Mouse (Mus musculus) hindbrain, embryonic 14.5 days (tissue): ENCODE data around the gene Tox4. TPM values are rescaled to one million over a fixed set of nuclear protein-coding genes. Genes with fewer than 3 reads are reported as not detected.

Source experiments
- ATAC-seq: fragments of 200-750 bp; cut with Nextera tagmentation; 2 replicates; pipeline ENCODE4 v1.8.0; 2017; ENCODE audit warnings: moderate number of reproducible peaks, mild to moderate bottlenecking, moderate TSS enrichment, moderate library complexity; ENCODE audit not compliant: low FRiP score
- DNase-seq: peaks from one replicate; pipeline ENCODE4 v3.0.0-alpha.2; 2015; ENCODE audit warnings: low spot score
- H3K27ac ChIP-seq: fragments of 300-500 bp; sonication (generic); 2 replicates; pipeline ENCODE4 v1.5.1; 2014; ENCODE audit warnings: mild to moderate bottlenecking, moderate library complexity
- H3K27me3 ChIP-seq: fragments of 300-500 bp; sonication (generic); 2 replicates; pipeline ENCODE4 v1.6.1; 2014; ENCODE audit warnings: mild to moderate bottlenecking, low read length, mixed read lengths; ENCODE audit not compliant: control insufficient read depth, insufficient read depth
- H3K36me3 ChIP-seq: fragments of 300-500 bp; sonication (generic); replicated peaks from 2 replicates; pipeline ENCODE4 v1.6.1; 2014; ENCODE audit not compliant: control insufficient read depth, insufficient read depth
- H3K4me1 ChIP-seq: fragments of 300-500 bp; sonication (generic); replicated peaks from 2 replicates; pipeline ENCODE4 v1.6.1; 2014; ENCODE audit warnings: antibody characterized with exemption, low read length, mixed read lengths; ENCODE audit not compliant: control insufficient read depth, insufficient read depth
- H3K4me2 ChIP-seq: fragments of 300-500 bp; sonication (generic); replicated peaks from 2 replicates; pipeline ENCODE4 v1.6.1; 2014; ENCODE audit warnings: mild to moderate bottlenecking, moderate library complexity
- H3K4me3 ChIP-seq: fragments of 300-500 bp; sonication (generic); replicated peaks from 2 replicates; pipeline ENCODE4 v1.5.1; 2014; ENCODE audit warnings: mild to moderate bottlenecking, low read length
- H3K9ac ChIP-seq: fragments of 300-500 bp; sonication (generic); 2 replicates; pipeline ENCODE4 v1.6.1; 2014
- H3K9me3 ChIP-seq: fragments of 300-500 bp; sonication (generic); 2 replicates; pipeline ENCODE4 v1.6.1; 2016; ENCODE audit warnings: low read length; ENCODE audit not compliant: control insufficient read depth
- WGBS: fragments of 180-500 bp; shearing (Covaris S2); extraction: QIAGEN DNeasy Blood & Tissue Kit; methylation state at CpG from one replicate; pipeline ENCODE4 v1.1.7; 2014; 5-methylcytosine and 5-hydroxymethylcytosine counted together
- polyA plus RNA-seq: library from polyadenylated mRNA; unstranded; fragments of >200 nt; fragmentation: Nextera tagmentation; extraction: Ambion mirVana; gene quantifications from 2 replicates; pipeline ENCODE4 v1.2.1, GENCODE M21; 2014

Tox4 gene
- polyA plus RNA-seq: 55.7 and 56.6 TPM in 2 replicates

- Histone ChIP-seq H3K36me3 (peaks cover 22% of the 10 kb centered on the region), H3K27me3 (no peaks in the 10 kb centered on the region), H3K9me3 (no peaks in the 10 kb centered on the region), H3K4me3 (peak within 1 kb of the TSS; percentile 64), H3K4me1 (peaks cover 8% of the 10 kb centered on the region), H3K9ac (peak within 1 kb of the TSS; percentile 75), H3K27ac (peak within 1 kb of the TSS; percentile 85), H3K4me2 (peak within 1 kb of the TSS; percentile 64)
- ATAC-seq (peak; percentile 98), DNase-seq (peak; percentile 99)
- 2% methylated on average over 66 of the region's 66 CpGs for WGBS
Measured at GRCm38 (mm10) chr14:52278932-52279746, at the start of gene Tox4, which contains the start of gene Rab2b. Gene Tox4, plus strand, starts transcription at chr14:52279146. Gene Rab2b, minus strand, starts transcription at chr14:52279545.

GRCm38 (mm10) chr14:52232249-52232648 lies 46.7 kb upstream of the Tox4 start:
- ATAC-seq: no peak
- no peaks in the 10 kb centered on the region for H3K4me1 ChIP-seq
- no peak for DNase-seq
- H3K27ac ChIP-seq: no peak overlapping the region
- no peaks in the 10 kb centered on the region for H3K27me3 ChIP-seq
- WGBS: 86% methylated on average over 6 of the region's 6 CpGs
- no peak overlapping the region for H3K4me2 ChIP-seq
- no peak overlapping the region for H3K4me3 ChIP-seq
- peaks cover 97% of the 10 kb centered on the region for H3K36me3 ChIP-seq
- H3K9ac ChIP-seq: no peak overlapping the region
- no peaks in the 10 kb centered on the region for H3K9me3 ChIP-seq

GRCm38 (mm10) chr14:52235165-52235564 lies 43.8 kb upstream of the Tox4 start:
- no peak overlapping the region for H3K27ac ChIP-seq
- H3K4me2 ChIP-seq: no peak overlapping the region
- DNase-seq (no peak), ATAC-seq (no peak)
- WGBS: 94% methylated on average over 7 of the region's 7 CpGs
- no peak overlapping the region for H3K4me3 ChIP-seq
- H3K27me3 ChIP-seq: no peaks in the 10 kb centered on the region
- H3K9me3 ChIP-seq: no peaks in the 10 kb centered on the region
- H3K9ac ChIP-seq: no peak overlapping the region
- no peaks in the 10 kb centered on the region for H3K4me1 ChIP-seq
- peaks cover 73% of the 10 kb centered on the region for H3K36me3 ChIP-seq

GRCm38 (mm10) chr14:52236216-52236615 lies 42.7 kb upstream of the Tox4 start:
- DNase-seq: no peak
- 100% methylated on average over 1 of the region's 1 CpGs for WGBS
- no peak for ATAC-seq

GRCm38 (mm10) chr14:52244041-52244689 lies 34.8 kb upstream of the Tox4 start:
- ATAC-seq (peak; percentile 100), DNase-seq (peak; percentile 98)
- H3K9ac ChIP-seq: peak overlapping the region; percentile 83
- no peaks in the 10 kb centered on the region for H3K36me3 ChIP-seq
- H3K27ac ChIP-seq: peak overlapping the region; percentile 61
- no peaks in the 10 kb centered on the region for H3K9me3 ChIP-seq
- WGBS: under 1% methylated on average over 32 of the region's 32 CpGs
- H3K27me3 ChIP-seq: no peaks in the 10 kb centered on the region
- peak overlapping the region; percentile 71 for H3K4me2 ChIP-seq
- peaks cover 14% of the 10 kb centered on the region for H3K4me1 ChIP-seq
- peak overlapping the region; percentile 73 for H3K4me3 ChIP-seq

More at GRCm38 (mm10) chr14:52236216-52236615, 42.7 kb upstream of the Tox4 start:
- Histone ChIP-seq H3K9me3 (no peaks in the 10 kb centered on the region), H3K4me3 (no peak overlapping the region), H3K27me3 (no peaks in the 10 kb centered on the region), H3K4me2 (no peak overlapping the region), H3K36me3 (peaks cover 62% of the 10 kb centered on the region), H3K9ac (no peak overlapping the region), H3K4me1 (no peaks in the 10 kb centered on the region), H3K27ac (no peak overlapping the region)

- Histone ChIP-seq H3K27me3 (no peaks in the 10 kb centered on the region), H3K4me3 (peak overlapping the region; percentile 73), H3K36me3 (no peaks in the 10 kb centered on the region), H3K4me1 (peaks cover 14% of the 10 kb centered on the region), H3K27ac (peak overlapping the region; percentile 61), H3K4me2 (peak overlapping the region; percentile 71), H3K9me3 (no peaks in the 10 kb centered on the region), H3K9ac (peak overlapping the region; percentile 83)
- no peak for DNase-seq
- 9% methylated on average over 7 of the region's 7 CpGs for WGBS
- peak; percentile 81 for ATAC-seq
Measured at GRCm38 (mm10) chr14:52244690-52245042, 34.3 kb upstream of the Tox4 start.

GRCm38 (mm10) chr14:52246129-52246528 lies 32.8 kb upstream of the Tox4 start:
- no peak overlapping the region for H3K27ac ChIP-seq
- WGBS: 85% methylated on average over 4 of the region's 4 CpGs

GRCm38 (mm10) chr14:52256311-52257175 lies 22.4 kb upstream of the Tox4 start:
- Histone ChIP-seq H3K9ac (peak overlapping the region; percentile 75), H3K36me3 (no peaks in the 10 kb centered on the region; the same call in 1 of the 2 replicates), H3K4me3 (peak overlapping the region; percentile 72), H3K4me2 (peak overlapping the region; percentile 84), H3K27me3 (no peaks in the 10 kb centered on the region), H3K9me3 (no peaks in the 10 kb centered on the region), H3K27ac (peak overlapping the region; percentile 82), H3K4me1 (peaks cover 17% of the 10 kb centered on the region)
- 10% methylated on average over 18 of the region's 18 CpGs for WGBS
- ATAC-seq: no peak
- DNase-seq: peak; percentile 36

More at GRCm38 (mm10) chr14:52246129-52246528, 32.8 kb upstream of the Tox4 start:
- DNase-seq (no peak), ATAC-seq (no peak)
- H3K4me3 ChIP-seq: no peak overlapping the region
- no peak overlapping the region for H3K9ac ChIP-seq
- H3K27me3 ChIP-seq: no peaks in the 10 kb centered on the region
- no peak overlapping the region for H3K4me2 ChIP-seq
- no peaks in the 10 kb centered on the region for H3K36me3 ChIP-seq
- H3K4me1 ChIP-seq: peaks cover 14% of the 10 kb centered on the region
- H3K9me3 ChIP-seq: no peaks in the 10 kb centered on the region
